Mouse (Mus musculus) embryonic facial prominence, embryonic 11.5 days (tissue): ENCODE measurements at regions not wholly inside any gene's neighbourhood (a gene's known extent, or its start where the extent isn't known, plus 50 kb on each side); places are given as distances from the start of the nearest gene placed in this dataset.

Source experiments
- ATAC-seq: fragments of 200-750 bp; cut with Nextera tagmentation; replicated peaks from 2 replicates; pipeline ENCODE4 v1.8.0; 2017; ENCODE audit warnings: low read depth; ENCODE audit not compliant: insufficient number of reproducible peaks, low FRiP score, low TSS enrichment
- DNase-seq: peaks from one replicate; pipeline ENCODE4 v3.0.0-alpha.2; 2015; ENCODE audit warnings: low spot score
- H3K27ac ChIP-seq: fragments of 300-500 bp; sonication (generic); replicated peaks from 2 replicates; pipeline ENCODE4 v1.5.1; 2014; ENCODE audit warnings: mild to moderate bottlenecking, low read depth, low read length, control low read depth
- H3K27me3 ChIP-seq: fragments of 300-500 bp; sonication (generic); 2 replicates; pipeline ENCODE4 v1.6.1; 2014; ENCODE audit warnings: mild to moderate bottlenecking, low read length, moderate library complexity, mixed read lengths; ENCODE audit not compliant: control insufficient read depth, insufficient read depth
- H3K36me3 ChIP-seq: fragments of 300-500 bp; sonication (generic); replicated peaks from 2 replicates; pipeline ENCODE4 v1.6.1; 2014; ENCODE audit warnings: low read depth, mild to moderate bottlenecking, low read length, moderate library complexity, mixed read lengths; ENCODE audit not compliant: control insufficient read depth, insufficient read depth
- H3K4me1 ChIP-seq: fragments of 300-500 bp; sonication (generic); 2 replicates; pipeline ENCODE4 v1.6.1; 2014; ENCODE audit warnings: low read length, mixed read lengths; ENCODE audit not compliant: control insufficient read depth, insufficient read depth
- H3K4me2 ChIP-seq: fragments of 300-500 bp; sonication (generic); 2 replicates; pipeline ENCODE4 v1.6.1; 2014; ENCODE audit warnings: low read depth, mild to moderate bottlenecking, control low read depth, low read length, moderate library complexity
- H3K4me3 ChIP-seq: fragments of 300-500 bp; sonication (generic); 2 replicates; pipeline ENCODE4 v1.5.1; 2014; ENCODE audit warnings: low read depth, low read length, control low read depth
- H3K9ac ChIP-seq: fragments of 300-500 bp; sonication (generic); replicated peaks from 2 replicates; pipeline ENCODE4 v1.6.1; 2014; ENCODE audit warnings: mild to moderate bottlenecking, control low read depth, low read length
- H3K9me3 ChIP-seq: fragments of 300-500 bp; sonication (generic); replicated peaks from 2 replicates; pipeline ENCODE4 v1.6.1; 2016; ENCODE audit warnings: mild to moderate bottlenecking, low read length, inconsistent platforms, mixed read lengths; ENCODE audit not compliant: control insufficient read depth
- WGBS: fragments of 180-500 bp; shearing (Covaris S2); extraction: QIAGEN DNeasy Blood & Tissue Kit; methylation state at CpG from one replicate; pipeline ENCODE4 v1.1.7; 2014; 5-methylcytosine and 5-hydroxymethylcytosine counted together

DNA sequence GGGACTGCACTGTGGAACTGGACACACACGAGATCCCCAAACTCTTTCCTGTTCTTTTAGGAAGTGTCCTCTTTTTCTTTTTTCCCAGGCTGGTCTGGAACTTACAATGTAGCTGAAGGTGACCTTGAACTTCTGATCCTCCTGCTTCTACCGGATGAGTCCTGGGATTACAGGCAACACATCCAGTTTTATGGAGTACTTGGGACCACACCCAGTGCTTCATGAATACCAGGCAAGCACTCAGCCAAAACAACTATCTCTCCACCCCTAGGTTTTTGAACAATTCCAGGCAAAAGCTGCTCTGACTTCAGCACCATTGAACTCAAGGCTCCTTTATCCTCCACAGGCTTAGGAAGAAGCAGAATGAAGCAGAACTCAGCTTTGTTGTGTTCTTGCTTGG, 79.7 kb downstream of the Spesp1 start:
- no peak for DNase-seq
- H3K9me3 ChIP-seq = no peaks in the 10 kb centered on the region
- WGBS = 78% methylated on average over 2 of the region's 2 CpGs
- no peaks in the 10 kb centered on the region for H3K27me3 ChIP-seq
- H3K4me3 ChIP-seq = no peak overlapping the region
- ATAC-seq = no peak
- H3K9ac ChIP-seq = no peak overlapping the region
- no peaks in the 10 kb centered on the region for H3K36me3 ChIP-seq
- H3K4me1 ChIP-seq = 0 out of 2 replicates have a peak, but pooled peaks cover 2% of the 10 kb centered on the region
- no peak overlapping the region for H3K4me2 ChIP-seq
- H3K27ac ChIP-seq = no peak overlapping the region

GRCm38 (mm10) chr9:62197486-62197885, 75.0 kb upstream of the Glce start:
- H3K4me2 ChIP-seq = no peak overlapping the region
- no peaks in the 10 kb centered on the region for H3K9me3 ChIP-seq
- H3K27ac ChIP-seq = no peak overlapping the region
- H3K9ac ChIP-seq = no peak overlapping the region
- WGBS = 94% methylated on average over 2 of the region's 2 CpGs
- peaks cover 2% of the 10 kb centered on the region; the same call in 1 of the 2 replicates for H3K4me1 ChIP-seq
- no peaks in the 10 kb centered on the region for H3K27me3 ChIP-seq
- H3K4me3 ChIP-seq = no peak overlapping the region
- no peaks in the 10 kb centered on the region for H3K36me3 ChIP-seq
- DNase-seq (no peak), ATAC-seq (no peak)

GRCm38 (mm10) chr9:62192424-62192892, 70.0 kb upstream of the Glce start:
- H3K27ac ChIP-seq = no peak overlapping the region
- H3K9me3 ChIP-seq = no peaks in the 10 kb centered on the region
- no peaks in the 10 kb centered on the region; the same call in 1 of the 2 replicates for H3K4me1 ChIP-seq
- no peak overlapping the region for H3K4me2 ChIP-seq
- no peaks in the 10 kb centered on the region for H3K27me3 ChIP-seq
- no peaks in the 10 kb centered on the region for H3K36me3 ChIP-seq
- ATAC-seq (no peak), DNase-seq (peak; percentile 36)
- no peak overlapping the region for H3K4me3 ChIP-seq
- H3K9ac ChIP-seq = no peak overlapping the region
- WGBS = 4% methylated on average over 6 of the region's 6 CpGs

DNA sequence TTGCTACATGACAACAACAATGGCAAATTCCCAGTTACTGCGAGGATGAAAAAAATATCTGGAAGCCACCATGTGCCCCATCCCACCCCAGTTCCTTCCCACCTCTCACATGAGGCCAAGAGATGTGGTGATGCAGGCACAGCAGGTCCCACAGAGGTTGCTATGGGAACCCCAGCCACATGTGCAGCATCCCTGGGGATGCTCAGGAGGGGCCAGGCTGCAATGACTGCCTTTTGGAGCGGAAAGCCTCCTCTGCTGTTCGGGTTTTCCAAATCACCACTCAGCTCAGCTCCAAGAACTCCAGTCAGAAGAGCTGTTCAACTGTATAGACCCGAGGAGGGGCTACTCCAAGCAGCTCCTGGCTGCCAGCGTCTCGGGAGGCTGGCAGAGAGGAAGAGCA, 68.0 kb upstream of the Glce start:
- ATAC-seq (no peak), DNase-seq (no peak)
- Histone ChIP-seq H3K36me3 (no peaks in the 10 kb centered on the region), H3K4me1 (no peaks in the 10 kb centered on the region; the same call in 1 of the 2 replicates), H3K27ac (no peak overlapping the region), H3K9me3 (no peaks in the 10 kb centered on the region), H3K9ac (no peak overlapping the region), H3K4me3 (no peak overlapping the region), H3K4me2 (no peak overlapping the region), H3K27me3 (no peaks in the 10 kb centered on the region)
- WGBS = 50% methylated on average over 6 of the region's 6 CpGs

DNA sequence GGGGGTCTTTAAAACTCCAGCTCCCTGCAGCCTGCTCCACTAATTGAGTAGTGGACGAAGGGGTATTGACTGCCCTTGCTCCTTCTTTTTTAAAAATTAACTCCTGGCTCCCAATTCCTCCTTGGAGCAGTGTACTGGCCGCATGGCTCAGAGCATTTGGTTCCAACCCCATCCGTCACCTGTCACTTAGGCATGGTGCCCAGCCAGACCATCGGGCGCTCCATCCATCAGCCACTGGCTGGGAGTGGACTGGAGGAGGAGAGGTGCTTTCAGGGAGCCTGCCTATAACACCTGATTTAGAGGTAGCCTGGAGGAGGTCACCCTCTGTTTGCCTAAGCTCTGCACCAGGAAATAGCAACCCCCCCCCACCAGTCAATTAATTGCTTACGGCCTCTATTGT, 66.4 kb upstream of the Glce start:
- H3K4me1 ChIP-seq = no peaks in the 10 kb centered on the region; the same call in 1 of the 2 replicates
- no peaks in the 10 kb centered on the region for H3K27me3 ChIP-seq

DNA sequence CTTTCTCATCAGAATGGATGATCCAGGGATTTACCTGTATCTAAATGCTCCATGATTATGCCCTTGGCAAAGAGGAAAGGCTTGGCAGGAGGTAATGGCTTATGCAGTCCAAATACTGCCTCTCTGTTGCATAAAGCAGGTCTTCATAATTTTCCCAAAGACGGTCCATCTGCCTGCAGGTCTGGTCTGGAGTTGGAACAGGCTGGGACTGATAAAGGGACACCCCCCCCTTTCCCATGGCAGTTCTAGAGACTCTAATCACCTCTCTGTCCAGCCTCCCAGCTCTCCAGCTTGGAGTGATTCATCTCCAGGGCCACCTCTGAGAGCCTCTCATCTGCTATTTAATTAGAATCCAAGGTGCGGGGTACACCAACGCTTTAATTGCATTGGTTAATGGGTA, 65.9 kb upstream of the Glce start:
- Histone ChIP-seq H3K27ac (no peak overlapping the region), H3K4me2 (no peak overlapping the region), H3K4me1 (no peaks in the 10 kb centered on the region; the same call in 1 of the 2 replicates), H3K27me3 (no peaks in the 10 kb centered on the region), H3K36me3 (no peaks in the 10 kb centered on the region), H3K9me3 (no peaks in the 10 kb centered on the region), H3K4me3 (no peak overlapping the region), H3K9ac (no peak overlapping the region)
- DNase-seq = no peak
- 81% methylated on average over 3 of the region's 3 CpGs for WGBS
- ATAC-seq = no peak

More for the DNA sequence above, 66.4 kb upstream of the Glce start:
- WGBS = 66% methylated on average over 6 of the region's 6 CpGs
- H3K27ac ChIP-seq = no peak overlapping the region
- H3K4me2 ChIP-seq = no peak overlapping the region
- no peak overlapping the region for H3K9ac ChIP-seq
- ATAC-seq = no peak
- no peaks in the 10 kb centered on the region for H3K36me3 ChIP-seq
- no peak overlapping the region for H3K4me3 ChIP-seq
- DNase-seq = no peak
- H3K9me3 ChIP-seq = no peaks in the 10 kb centered on the region

GRCm38 (mm10) chr9:62186886-62187285, 64.4 kb upstream of the Glce start:
- Histone ChIP-seq H3K36me3 (no peaks in the 10 kb centered on the region), H3K9me3 (no peaks in the 10 kb centered on the region), H3K9ac (no peak overlapping the region), H3K4me2 (no peak overlapping the region), H3K27me3 (no peaks in the 10 kb centered on the region), H3K4me1 (no peaks in the 10 kb centered on the region), H3K4me3 (no peak overlapping the region), H3K27ac (no peak overlapping the region)
- no peak for DNase-seq
- 71% methylated on average over 4 of the region's 4 CpGs for WGBS
- ATAC-seq = no peak

DNA sequence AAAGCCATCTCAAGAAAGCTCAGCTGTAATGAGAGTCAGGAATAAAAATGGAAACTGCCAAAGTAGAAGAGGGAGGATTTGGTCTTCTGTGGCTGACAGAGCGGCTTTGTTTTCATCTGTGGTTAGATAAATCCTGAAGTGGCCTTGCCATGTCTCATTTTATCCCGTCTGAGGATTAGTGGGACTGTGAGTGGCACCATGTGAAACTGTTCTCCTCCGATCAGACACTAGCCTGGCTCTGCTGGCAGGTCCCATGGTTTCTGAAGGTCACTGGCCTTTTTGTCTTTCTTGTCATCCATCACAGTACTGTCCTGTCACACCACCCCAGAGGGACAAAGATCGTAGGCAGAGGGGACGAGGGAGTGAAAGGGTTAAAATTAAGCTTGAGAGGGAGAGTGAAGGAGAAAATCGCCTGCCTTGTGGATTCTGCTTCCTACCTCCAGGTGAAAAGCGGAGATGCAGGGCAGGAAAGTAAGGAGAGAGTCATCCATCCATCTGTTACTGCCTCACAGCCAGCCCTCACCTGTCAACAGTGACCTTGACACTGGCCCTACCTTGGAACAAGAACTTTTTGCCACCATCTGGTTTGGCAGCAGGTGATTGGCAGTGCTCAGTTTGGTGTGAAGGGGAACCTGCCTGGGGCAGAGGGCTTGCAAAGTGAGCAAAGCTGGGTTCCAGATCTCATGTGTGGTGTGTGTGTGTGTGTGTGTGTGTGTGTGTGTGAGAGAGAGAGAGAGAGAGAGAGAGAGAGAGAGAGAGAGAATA, 63.2 kb upstream of the Glce start:
- Histone ChIP-seq H3K36me3 (no peaks in the 10 kb centered on the region), H3K4me2 (no peak overlapping the region), H3K27me3 (no peaks in the 10 kb centered on the region), H3K4me3 (no peak overlapping the region), H3K9ac (no peak overlapping the region), H3K9me3 (no peaks in the 10 kb centered on the region), H3K27ac (no peak overlapping the region), H3K4me1 (no peaks in the 10 kb centered on the region)
- DNase-seq (no peak), ATAC-seq (no peak)
- WGBS = 46% methylated on average over 7 of the region's 7 CpGs
